Mouse (Mus musculus) adipocyte (in vitro differentiated cells): Measurements from ENCODE around the gene Pmf1.
A peak's percentile ranks its signal among the peaks of the same experiment; 100 is the strongest.

Source experiments
- DNase-seq: peaks from one replicate; pipeline ENCODE4 v3.0.0-alpha.2; 2016; ENCODE audit warnings: low spot score

Gene Pmf1

DNA sequence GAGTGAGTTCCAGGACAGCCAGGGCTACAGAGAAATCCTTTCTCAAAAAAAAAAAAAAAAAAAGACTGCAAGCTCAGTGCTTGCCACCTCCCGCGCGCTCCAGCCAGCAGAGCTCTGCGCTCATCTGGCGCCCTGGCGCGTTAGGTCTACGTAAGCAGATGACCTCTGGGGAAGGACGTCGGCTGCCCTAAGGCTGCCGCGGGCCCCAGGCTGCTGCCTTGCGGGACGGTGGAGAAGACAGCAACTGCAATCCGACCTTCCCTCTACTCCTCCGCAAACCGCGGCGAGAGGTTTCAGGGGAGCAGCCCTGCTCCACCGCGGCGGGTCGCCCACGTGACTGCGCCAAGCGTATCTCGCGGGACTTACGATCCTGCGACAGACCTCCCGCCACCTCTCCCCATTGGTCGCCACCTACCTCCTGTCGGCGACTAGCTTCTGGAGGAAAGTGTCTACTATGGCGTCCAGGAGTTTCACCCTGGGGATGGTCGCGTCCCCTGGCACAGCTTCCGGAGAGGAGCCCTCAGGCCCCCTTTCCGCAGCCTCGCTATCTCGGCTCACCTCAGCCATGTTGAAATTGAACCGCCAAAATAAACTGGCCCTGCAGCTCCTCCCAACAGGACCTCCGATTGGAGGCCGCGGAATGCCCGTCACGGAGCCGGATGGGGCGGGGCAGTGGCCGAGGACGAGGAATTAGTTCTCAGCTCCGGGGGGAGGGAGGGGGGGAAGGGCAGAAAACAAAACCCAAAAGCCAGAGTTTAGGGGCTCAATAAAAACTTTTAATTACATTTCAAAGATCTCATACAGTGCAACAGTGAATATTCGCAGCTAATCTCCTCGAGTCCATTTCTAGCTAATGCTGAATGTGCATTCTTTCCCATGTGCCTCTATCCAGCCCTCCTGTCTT, at the start of gene Pmf1:
Gene Pmf1, minus strand, starts transcription at position 591 of the 904 bp plus-strand sequence.
- DNase-seq: peak; percentile 90

DNA sequence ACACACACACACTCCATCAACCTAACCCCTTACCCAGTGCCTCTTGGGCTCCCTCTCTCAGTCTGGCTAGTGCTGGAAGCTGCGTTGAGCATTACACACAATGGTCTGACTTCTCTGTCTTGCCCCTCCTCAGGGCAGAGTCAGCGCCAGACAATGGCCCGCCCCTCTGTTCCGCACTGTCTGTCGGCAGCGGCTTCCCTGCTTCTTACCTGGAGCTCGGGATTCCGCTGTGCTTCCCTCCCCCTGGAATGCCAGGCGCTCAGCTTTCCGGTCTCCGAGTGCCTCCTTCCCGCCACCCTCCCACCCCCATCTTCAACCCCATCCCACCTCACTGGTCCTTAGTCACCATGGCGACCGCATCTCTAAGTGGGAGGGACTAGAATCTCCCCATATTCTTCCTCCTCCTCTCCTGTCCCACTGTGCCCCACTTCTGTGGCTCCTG, 48.7 kb upstream of the Pmf1 start:
- DNase-seq: peak; percentile 51

DNA sequence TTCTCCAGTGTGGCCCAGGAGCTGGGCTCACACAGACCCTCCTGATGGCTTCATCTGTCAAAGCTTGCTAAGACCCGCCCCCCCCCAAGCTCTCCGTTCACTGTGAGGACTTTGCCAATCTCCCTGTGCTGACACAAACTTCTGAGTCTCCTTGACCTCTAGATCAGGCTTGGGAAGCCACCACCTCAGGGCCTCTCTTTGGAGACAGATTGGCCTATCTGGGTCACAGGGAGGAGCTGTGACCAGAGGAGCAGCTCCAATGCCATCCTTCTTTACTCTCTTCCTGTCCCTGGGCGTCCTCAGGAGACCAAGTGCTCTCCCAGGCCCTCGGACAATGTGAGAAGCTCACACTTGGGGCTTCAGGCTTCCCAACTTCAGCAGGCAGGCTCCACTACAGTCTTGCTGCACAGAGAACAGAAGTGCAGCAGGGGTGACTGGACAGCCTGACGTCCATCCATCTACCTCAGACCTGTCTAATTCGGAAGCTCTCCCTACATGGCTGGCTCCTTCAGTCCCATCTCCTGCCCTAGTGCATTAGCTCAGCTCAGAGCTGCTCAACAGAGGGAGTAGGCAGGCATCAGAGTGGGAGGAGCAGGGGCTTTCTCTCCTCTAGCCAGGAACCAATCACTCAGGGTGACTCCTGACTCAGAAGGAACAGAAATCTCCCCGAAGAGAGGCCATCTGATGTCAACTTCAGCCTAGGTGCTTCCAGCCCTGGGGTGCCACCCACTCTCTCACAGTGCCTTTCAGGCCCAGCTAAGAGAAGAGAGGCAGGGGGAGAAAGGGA, 46.8 kb upstream of the Pmf1 start:
- DNase-seq: no peak

DNA sequence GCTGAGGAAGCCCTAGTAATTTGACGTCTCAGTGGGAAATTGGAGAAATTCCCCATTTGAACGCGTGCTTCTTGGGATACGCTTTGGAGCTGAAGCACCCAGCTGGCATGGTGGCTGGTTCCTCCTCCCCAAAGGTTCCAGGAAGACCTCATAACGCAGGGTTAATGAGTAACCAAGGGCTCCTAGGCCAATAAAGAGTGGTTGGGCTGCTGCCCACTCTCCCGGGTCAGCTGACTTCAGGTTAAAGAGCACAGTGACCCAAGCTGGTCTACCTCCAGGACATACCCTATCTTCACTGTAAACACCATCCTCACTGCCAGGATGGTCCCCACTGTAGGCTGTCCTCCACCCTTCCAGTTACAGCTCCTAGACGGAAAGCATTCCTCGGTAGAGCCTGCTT, 46.2 kb upstream of the Pmf1 start:
- DNase-seq: no peak

DNA sequence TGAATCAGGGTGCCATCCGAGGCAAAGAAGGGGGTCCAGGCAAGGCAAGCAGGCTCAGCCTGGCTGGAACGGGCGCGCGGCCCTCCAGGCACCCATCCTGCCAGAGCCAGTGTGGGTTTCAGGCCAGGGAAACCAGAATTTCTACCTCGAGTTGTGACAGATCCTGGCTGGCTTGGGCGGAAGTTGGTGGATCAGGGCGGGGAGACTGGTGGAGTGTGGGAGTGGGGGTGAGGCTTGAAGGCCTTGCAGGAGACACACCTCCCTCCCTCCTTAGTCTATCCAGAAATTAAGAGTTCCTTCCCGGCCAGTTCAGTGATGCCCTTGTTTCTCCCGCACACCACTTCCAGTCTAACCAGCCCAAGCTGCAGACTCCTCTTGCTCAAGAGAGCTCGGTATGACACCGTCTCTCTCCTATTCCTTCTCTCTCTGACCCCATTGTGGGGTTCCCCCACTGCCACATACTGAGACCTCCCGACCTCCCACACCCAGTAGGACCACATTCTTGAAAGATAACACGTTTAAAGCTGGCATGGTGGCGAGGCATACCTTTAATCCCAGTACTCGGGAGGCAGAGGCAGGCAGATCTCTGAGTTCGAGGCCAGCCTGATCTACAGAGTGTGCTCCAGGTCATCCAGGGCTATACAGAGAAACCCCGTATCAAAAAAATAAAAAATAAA, 45.6 kb upstream of the Pmf1 start:
- DNase-seq: no peak

DNA sequence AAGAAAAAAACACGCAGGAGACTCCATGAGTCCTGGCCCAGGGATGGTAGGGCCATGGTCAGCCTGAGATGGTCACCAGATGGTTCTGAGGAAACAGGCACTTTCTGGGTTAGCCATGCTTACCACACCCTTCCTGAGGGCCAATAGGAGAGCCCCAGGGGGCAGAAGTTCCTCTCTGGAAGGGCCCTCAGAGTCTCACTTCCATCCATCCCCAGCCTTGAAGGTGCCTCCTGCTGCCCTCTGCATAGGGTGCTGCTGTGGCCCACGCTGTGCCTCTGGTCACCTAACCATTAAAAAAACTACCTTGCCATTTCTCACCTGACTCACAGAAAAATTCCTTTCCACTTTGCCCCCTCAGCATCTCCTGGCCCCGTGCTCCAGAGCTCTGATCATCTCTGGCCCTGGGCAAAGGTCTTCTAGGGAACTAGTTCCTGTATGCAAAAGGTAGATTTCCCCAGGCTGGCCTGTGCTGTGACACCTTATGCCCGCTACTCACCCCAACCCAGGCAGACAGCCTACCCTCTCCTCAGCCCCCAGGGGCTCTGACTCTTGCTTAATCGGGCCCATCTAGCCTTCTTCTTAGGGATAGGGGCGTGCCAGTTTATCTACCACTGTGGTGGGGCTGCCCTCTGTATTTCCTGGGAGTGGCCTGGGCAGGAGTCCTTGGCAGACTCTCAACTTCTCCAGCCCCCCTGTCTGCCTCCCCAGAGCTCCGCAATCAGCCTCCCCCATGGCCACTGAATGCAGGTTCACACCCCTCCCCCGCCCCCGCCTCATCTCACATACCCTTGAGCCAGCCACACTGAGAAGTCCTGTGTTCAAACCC, 44.8 kb upstream of the Pmf1 start:
- no peak for DNase-seq

DNA sequence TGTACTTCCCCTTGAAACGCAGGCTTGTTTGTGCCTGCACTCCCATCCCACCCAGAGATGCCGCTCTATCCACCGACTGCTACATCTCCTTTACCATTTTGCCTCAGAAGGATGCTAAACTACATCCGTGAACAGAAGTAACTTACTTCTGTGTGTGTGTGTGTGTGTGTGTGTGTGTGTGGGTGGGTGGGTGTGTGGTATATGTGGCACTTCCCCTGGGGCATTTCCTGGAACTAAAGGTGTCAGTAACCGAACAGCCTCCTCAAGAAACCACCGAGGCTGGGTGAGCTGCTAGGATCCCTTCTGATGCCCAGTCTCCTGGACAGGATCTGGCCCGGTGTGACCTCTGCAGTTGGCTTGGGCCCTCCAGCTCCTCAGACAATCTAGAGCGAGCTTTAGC, 43.9 kb upstream of the Pmf1 start:
- DNase-seq: no peak

DNA sequence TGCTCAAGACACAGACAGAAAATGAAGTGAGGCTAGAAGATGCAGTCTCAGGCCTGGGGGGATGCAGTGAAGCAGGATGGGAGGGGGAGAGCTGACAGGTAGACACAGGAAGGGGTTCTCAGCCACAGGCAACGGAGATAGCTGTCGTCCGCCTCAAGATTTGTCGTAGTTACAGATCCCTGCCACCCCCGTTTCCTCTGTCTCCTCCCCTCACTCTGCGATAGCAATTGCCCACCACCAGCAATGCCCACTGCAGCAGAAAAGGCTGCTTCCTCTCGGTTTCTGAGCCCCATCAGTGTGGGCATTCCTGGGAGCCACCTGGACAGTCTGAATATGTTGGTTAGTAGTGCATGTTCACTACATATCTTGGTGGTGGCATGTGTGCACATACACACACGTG, 43.2 kb upstream of the Pmf1 start:
- no peak for DNase-seq

DNA sequence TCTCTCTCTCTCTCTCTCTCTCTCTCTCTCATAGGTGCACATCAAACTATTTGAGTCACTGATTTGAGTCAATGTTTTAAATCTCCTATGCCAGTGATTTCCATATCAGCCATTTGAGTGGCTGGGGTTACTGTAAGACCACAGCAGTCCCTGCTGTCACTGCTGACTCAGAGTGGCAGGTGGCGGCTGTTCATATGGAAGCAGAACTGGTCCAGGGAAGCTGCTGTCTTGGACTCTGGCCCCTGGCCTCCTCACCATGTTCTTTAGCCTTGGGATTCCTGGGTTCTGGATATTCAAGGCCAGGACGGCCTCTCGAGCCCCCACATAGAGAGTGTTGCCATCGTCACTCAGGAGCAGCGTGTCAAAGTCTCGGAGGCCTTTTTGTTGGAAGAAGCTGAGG, 42.6 kb upstream of the Pmf1 start:
- no peak for DNase-seq

DNA sequence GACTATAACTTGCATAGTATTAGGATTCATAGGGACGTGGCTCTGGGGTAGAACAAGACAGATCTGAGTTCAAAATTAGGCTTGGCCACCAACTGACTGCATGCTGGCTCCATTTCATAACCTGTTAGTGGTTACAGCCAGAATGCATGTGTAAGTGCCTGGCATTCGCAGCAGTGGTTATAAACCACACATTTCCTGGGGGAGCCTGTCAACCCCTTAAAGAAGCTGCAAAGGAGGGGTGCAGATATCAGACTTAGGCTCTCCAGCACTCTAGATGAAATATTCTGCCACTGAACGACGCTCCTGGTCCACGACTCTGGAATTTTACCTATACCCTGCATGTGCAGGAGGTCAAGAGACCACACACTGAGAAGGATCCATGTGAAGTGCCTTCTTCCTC, 42.1 kb upstream of the Pmf1 start:
- no peak for DNase-seq

DNA sequence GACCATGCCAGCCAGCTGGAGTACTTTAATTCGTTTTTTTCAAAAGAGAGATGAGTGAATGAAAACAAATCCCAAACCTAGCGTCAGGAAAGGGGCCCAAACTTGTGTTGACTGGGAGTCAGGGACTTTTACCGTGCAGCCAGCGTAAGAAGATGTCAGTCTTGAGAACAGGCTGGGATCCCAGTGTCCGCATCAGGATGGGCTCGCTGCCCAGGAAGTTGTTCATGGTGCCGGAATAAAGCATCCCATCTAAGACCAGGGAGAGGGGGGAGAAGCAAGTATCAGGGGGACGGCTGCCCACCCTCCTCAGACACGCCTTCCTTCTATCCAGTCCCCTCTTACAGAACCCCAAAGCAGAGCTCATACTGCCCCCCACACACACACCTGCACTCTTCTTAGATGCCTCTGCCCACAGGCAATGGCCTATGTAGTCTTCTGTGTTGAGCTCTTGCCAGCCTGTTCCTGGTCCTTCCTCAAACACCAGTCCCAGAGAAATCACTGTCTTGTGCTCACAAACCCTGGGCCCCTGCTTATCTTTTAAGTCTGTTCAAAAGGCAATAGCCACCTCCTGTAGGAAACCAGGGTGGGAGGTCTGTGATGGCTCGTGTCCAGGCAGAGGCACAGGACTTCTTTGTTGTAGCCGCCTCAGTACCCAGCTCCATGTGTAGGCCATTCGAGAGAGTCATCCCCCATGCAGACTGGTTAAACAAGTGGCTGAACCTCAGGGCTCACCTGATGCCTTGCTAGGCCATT, 40.4 kb upstream of the Pmf1 start:
- DNase-seq: no peak

DNA sequence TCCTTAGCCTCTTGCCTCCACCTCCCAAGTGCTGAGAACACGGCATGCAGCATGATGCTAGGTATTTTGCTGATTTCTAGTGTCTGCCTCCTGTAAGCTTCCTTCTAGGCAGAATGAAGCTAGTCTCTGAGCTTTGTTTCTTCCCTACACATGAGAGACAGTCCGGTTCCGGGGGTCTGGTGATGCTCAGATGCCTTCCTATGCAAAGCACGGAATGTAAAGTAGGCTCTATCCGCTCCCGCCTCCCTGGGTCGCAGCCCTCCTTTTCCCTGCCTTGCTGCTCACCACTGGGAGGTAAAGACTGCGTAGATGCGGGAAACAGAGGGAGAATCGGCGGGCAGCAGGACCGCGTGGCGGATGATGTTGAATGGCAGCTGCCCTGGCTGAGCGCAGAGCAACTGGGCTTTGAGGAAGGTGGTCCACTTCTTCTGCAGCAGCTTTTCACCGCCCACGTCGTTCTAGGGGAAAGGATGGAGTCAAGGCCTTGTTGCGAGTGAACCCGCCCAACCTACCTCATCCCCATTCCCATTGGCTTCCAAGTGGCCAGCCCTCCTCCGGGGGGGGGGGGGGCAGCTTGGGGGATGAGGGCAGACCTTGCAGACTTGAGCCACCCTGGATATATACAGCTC, 39.4 kb upstream of the Pmf1 start:
- no peak for DNase-seq

DNA sequence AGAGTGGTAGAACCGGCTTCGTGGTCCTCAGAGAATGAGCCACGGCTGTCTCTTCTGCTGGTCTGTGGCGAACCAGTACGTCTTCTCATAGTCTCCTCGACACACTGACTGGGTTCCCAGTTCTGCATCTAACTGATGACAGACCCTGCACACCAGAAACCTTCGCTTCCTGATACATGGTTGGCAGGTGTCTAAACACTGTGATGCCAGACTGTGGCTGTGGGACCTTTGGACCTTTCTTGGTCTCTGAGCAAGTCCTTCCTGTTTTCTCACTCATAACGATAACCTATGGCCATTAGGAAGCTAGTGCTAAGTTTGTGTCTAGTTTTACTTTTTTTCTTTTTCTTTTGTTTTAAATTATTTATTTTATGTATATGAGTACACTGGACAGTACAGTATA, 38.3 kb upstream of the Pmf1 start:
- DNase-seq: no peak

DNA sequence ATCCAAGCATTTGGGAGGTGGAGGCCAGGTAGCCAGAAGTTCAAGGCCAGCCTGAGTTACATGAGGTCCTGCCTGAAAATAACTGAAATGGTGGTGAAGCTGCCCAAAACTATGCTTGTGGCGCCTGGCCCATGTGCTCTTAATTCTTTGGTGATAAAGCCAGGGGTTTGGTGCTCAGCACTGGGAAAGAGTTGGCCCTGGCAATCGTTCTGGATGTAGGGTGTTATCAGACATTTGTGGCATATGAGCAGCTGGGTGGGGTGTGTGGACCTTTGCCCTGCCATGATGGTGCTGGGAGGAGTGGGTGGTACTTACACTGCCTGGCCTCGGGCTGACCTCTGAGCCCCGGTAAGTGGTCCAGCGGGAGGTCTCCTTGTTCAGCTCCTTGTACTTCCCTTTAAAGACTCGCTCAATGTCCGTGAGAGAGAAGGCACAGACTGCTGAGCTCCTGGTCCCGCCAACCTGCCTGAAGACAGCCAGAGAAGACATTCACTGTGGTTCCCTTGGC, 37.6 kb upstream of the Pmf1 start:
- no peak for DNase-seq

DNA sequence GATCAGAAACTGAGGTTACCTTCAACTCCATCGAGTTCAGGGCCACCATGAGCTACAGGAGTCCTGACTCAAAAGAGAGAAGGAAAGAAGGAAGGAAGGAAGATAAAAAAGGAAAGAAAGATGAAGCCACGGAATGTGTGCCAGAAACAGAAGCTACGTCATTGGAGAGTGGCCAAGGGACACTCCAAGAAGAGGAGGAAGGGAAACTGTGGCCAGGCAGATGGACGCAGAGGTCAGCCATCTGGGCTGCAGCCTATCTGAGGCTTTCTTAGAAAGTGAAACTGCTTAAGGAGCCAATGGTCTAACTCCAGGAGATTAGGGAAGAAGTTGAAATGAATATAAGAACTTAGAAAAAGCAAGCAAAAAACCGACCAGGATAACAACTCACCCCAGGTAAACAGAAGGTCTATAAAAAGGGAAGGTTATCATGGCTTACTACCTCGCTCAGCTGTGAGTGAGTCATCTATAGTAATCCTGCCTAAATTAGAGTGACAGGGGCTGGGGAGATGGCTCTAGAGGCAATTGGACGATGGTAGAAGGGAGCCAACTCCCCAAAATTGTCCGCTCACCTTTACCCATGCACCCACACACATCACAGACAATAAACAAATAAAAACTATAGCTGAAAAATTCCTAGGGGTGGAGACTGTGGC, 36.5 kb upstream of the Pmf1 start:
- peak; percentile 72 for DNase-seq

DNA sequence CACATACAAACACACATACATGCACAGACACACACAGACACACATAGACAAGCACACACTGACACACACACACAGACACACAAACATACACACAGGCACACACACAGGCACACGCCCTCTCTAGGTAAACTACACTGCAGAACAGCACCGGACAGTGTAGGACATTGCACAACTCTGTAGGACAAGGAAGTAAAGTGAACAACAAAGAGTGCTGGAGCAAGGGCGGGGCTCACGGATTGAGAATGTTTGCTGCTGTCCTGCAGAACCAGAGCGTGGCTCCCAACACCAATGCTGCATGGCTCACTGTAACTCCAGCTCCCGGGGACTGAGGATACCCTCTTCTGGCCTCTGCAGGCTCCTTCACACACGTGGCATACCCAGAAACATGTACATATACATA, 32.8 kb upstream of the Pmf1 start:
- DNase-seq: no peak

DNA sequence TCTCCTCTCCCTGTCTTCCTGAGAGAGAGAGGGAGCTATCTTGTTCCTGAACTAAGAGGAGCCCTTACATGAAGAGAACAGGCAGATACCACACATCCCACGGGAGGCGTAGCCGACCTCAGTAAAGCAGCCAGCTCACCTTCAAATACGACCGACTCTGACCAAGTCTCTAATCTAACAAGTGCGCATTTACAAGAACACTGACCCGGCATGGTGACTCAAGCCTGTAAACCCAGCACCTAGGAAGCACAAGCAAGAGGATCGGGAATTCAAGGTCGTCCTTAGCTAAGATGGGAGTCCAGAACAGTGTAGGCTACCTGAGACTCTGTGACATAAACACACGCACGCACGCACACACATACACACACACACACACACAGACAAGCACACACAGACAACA, 32.4 kb upstream of the Pmf1 start:
- DNase-seq: no peak

DNA sequence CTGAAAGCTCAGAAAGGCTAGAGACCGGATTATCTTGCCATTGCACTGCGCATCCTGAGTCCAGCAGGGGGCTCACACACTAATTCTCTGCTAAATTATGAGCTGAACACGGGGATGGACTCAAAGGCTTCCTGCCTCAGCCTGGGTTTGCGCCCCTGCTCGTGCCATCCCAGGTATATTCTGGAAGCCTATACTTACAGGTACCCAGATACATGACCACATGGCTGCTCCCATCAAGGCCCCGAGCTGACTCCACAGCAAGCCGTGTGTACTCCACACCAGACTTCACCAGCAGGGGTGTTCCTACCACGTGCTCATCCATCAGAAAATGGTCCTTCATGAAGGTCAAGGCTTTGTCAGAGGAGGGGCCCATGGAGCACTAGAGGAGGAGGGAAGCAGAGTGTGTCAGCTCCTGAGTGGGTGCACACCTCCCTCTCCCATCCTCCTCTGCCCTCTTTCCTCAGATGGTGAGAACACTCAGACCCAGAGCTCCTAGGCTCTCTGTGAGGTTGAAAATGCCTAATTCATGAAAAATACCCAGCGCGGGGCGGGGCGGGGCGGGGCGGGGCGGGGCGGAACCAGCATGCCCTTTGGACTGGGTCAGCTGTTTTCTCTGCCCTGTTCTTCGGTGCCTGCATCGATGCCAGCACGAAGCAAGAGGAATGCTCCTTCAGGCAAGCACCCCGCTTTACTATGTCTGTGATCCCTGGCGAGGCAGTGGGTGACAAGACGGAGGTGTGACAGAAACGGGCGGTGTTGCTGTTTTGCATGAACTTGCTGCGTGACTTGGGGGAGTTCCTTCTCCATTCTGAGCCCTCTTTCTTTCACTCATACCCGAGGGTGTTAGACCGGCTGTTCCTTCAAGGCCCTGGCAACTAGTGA, 30.6 kb upstream of the Pmf1 start:
- DNase-seq: peak; percentile 70

DNA sequence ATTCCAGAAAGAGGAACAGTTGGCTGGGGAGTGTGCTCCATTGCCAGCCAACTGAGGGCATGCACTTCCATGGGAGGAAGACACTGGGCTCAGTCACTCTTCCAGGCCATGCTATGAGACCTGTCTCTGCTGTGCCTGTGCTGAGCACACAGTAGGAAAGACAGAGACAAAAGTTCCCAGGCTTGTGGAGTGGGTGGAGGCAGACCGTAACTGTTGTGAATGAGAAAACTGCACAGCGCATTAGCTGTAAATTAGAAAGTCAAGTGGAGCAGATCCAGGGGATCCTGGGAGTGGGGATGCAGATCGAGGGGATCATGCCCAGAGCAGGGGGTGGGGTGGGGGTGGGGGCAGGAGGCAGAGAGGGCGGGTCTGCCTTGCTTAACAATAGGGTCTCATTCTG, 29.5 kb upstream of the Pmf1 start:
- DNase-seq: no peak
